Mouse (Mus musculus) thymus, postnatal 25 days (tissue): Measurements from ENCODE around the gene Ptgr1.
A peak's percentile ranks its signal among the peaks of the same experiment; 100 is the strongest.

Experiments
- DNase-seq: peaks from one replicate; pipeline ENCODE4 v3.0.0; 2022

Gene Ptgr1

DNA sequence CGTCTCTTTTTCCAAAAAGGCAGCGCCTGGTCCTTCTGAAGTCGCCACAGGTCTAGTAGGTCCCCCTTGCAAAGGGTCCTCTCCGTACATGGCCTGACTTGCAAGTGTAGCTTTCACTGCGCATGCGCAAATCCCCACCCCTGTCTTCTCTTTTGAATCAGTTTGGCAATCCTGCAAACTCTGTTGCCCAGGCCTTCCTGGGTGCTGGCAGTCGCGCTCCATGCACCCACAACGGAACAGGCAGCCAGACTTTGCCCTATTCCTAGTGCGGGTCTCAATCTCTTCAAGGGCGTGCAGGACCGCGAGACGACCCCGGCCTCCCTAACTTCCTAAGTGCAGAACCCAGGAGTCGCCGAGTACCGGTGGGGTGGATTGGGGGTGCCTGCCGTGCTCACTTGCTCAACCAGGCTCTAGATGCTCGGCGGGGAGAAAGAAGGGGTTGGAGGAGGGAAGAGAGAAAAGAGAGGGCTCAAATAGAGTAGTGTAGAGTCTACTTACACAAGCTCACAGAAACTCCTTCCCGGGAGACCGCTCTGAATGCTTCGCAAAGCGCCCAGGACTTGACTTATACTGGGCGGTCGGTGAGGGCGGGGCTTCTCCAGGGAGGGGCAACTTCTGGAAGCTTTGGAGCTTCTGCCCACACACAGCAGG is at the start of gene Ptgr1:
TSS of gene Ptgr1 (minus strand) at position 580 of the 651 bp plus-strand sequence.
- peak; percentile 88 for DNase-seq

DNA sequence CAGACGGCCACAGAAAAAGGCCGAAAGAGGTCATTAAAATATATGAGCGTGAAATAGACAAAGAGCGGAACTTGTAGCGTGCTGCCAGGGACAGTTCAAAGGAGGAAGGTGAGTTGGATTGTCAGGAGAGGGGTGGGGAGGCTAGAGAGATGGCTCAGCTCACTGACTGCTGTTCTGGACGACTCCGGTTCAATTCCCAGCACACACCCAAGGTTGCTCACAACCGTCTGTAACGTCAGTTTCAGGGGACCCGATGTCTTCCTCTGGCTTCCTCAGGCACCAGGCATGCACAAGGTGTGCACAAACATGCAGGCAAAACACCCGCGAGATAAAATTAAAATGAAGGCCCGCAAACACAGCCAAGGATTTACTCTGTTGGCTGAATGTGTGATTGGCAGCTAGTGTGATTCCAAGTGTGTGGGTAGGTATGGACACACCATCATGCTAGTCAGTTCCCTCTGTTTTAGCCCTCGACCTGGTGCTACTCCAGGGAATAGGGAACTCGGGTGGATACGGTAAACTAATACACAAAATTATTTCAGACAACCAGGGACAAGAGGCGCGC is 48.9 kb upstream of the Ptgr1 start:
- peak; percentile 17 for DNase-seq

DNA sequence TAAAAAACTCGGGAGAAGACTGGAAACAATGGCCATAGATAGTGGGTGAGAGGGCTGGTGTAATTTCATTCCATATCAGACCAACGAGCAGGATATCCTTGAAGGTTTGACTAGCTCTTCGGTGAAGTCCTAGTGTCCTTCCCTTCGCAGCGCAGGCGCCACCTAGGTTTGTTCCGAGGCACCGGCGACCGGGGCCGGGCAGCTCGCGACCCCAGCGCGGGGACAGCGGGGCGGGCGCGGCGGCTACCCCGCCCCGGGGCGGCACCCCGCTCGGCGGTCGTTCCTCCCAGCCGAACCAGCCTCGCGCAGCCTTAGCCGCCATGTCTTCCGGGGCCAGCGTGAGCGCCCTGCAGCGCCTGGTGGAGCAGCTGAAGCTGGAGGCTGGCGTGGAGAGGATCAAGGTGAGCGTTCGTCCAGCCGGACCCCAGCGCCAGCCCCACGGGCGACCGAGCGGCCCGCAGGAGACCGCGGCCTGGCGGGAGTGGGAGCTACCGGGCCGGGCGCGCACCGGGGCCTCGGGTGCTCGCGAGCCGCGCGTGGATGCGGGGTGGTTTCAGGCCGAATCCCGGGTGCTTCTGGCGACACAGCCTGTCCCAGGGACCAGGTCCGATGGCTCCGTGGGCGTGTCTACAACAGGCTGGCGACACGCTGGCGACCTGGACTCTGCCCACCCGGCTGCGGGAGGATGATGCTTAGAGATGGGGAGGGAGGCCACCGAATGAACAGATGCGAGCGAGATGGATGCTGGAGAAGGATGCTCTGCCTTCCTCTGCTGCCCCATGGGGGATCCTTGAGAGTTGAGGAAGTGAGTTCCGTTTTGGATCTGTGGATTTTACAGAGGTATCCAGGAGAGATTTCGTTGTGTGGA is 48.2 kb upstream of the Ptgr1 start, which contains the start of gene Gng10:
TSS of gene Gng10 (plus strand) at position 171 of the 868 bp plus-strand sequence.
- peak; percentile 73 for DNase-seq

DNA sequence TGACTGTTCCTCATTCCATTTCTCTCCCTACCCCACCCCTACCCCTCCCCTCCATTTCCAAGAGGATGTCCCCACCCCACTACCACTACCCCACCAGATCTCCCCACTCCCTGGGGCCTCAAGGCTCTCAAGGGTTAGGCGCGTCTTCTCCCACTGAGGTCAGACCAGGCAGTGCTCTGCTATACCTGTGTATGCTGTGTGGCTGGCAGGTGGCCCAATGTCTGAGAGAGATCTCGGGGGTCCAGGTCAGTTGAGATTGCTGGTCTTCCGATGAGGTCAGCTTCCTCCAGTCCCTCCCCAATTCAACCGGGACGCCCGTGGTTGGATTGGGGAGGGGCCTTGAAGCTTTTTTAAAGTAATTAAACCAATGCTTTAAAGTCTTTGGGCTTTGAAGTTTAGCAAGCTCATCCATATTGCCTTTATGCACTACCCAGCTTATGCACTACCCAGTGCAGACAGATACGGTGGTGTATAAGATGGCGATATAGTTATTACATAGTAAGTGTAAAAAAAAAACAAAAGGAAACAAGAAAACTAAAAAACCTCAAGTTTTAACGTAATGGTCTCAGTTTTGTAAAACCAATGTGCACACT is 47.5 kb upstream of the Ptgr1 start:
- no peak for DNase-seq

DNA sequence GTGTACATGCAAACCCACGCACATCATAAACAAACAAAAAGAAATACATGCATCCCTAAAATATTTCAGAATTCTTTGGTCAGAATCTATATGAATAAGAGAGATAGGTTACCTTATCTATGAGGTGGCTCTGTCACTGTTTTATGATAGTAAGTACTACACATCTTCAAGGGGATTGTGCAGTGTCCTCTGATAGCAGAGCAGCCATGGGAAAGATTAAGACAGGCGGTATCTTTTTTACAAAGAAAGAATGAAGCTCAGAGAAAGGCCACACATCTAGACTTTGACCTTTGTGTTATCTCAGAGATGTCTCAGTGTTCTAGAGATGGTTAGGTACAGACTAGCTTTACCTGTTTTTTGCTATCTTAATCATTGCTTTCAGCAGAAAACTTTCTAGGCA is 30.0 kb upstream of the Ptgr1 start:
- no peak for DNase-seq

DNA sequence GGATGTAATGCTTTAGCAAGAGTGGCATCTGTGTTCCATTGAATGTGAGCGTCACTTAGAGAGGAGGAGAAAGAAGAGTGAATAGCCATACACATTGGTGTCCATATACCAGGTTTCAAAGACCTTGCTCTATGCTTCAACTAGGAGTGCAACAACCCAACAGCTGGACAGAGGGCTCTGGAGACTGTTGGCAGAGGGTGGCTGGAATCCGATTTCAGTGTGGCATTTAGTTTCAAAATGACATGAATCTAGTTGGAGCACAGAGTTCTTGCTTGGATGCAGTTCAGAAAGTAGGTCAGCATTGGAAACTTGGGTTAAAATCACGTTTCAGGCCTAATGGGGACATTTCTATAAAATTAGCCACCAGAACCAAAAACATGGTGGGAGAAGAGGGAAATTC is 28.3 kb upstream of the Ptgr1 start:
- no peak for DNase-seq

DNA sequence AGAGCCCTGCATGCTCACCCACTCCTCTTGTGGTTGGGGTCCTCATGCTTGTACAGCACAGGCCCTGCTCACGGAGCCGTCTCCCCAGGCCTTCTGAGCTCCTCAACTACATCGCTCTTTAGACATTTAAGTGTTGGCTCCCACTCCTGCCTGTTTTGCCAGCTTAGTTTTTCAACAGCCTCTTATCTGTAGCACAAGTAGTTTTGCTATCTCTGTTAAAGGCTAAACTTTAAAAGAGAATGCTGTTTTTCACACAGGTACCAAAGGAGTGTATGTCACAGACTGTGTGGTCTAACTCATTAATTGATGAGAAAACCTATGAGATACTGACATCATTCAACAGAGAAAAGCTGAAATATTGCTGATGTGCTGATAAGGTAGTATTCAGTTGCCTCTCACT is 24.5 kb upstream of the Ptgr1 start:
- no peak for DNase-seq

DNA sequence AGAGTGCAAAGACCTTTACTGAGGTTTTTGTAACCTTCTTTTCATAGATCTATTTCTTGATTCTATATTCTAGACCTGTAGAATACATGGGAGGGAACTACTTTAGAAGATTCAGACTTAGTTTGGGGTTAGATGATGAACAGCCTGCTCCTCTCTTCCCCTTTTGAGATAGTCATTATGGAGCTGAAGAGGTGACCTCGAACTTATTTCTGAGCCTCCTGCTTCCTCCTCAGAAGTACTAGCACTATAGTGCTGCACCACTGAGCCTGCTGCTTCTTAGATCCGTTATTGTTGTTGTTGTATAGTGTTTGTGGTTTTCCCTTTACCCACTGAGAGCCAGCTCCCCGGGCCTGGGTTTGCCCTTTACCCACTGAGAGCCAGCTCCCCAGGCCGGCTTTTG is 22.8 kb upstream of the Ptgr1 start:
- DNase-seq = peak; percentile 34

DNA sequence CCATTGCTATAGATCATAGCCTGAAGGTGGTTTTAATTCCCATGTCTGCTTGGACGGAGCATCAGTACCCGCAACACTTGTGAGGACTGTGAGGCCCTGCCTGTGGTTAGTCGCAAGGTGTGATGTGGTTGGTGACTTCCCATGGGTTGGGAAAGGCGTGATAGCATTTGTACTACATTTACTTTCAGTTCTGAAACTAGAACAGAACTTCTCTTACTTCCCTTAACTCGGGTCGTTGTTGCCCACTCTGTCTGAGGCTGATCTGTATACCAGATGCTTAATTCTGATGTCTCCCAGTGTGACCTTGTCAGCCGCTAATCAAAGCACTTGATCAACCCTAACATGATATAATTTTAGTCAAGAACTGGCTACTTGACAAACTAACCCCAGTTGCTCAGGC is 22.3 kb upstream of the Ptgr1 start:
- peak; percentile 42 for DNase-seq

DNA sequence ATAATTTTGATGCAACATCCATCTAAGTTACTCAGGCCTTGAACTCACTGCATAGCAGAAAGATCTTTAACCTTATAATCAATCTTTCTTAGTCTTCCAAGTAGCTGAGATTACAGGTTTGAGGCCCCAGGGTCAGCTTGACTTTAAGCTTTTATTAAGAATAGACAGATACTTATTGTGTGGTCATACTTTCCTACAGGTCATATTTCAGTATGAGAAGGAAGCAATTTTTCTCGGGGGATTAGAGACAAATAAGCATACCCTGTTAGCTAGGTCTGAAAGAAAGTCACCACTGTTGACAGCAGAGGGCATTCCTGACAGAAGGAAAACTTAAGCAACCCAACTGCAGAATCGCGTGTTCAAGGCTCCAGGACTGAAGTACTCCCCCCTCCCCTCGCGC is 21.1 kb upstream of the Ptgr1 start:
- DNase-seq = no peak

DNA sequence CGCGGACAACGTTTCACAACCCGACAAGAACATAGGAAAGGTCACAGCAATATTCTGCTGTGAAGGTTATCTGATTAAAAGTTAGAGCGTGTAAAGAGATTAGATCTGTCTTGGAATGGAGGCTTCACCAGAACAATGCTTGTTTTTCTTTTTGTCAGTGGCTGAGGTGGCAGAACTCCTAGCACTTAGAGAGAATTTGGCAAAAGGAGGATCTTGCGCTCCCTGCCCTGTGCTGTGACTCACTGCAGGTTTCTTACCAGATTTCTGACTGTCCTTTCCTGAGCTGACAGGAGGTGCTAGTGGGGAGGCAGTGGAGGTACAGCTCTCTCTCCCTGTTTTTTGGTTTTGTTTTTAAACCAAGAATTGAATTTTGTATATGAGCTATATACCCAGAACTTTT is 20.1 kb upstream of the Ptgr1 start:
- DNase-seq = no peak

DNA sequence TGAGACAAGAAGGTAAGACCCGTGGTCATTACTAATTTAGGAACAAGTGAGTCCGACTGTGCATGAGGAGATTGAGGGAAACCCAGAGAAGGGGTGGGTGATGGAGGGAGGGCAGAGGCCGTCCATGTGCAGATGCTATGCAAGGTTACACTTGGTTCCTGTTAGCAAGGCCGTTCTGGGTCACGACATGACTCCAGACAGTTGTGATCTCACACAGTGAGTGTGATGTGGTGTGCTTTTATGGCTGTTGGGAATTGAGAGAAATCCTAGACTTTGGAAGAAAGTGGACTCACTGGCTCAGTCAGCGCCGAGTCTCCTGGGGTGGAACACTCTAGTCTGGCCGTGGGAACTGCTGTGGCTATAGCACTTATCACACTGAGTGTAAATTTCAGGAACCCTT is 19.3 kb upstream of the Ptgr1 start:
- no peak for DNase-seq

DNA sequence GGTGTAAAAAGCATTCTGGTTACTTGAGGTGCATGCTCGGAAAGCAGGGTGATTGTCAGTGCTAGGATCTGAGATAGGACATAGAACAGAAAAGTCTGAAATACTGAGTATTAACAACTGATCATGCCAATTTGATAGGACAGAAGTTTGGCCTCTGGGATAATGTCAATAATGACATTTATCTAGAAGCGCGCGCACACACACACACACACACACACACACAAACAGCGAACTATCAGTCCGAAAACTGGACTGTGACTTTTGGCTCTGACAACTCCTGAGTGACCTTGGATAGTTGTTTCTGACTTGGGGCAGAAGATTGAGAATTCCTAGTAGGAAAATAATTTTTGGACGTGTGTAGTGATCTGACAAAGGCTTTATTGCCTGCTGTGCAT is 16.9 kb upstream of the Ptgr1 start:
- DNase-seq = no peak

DNA sequence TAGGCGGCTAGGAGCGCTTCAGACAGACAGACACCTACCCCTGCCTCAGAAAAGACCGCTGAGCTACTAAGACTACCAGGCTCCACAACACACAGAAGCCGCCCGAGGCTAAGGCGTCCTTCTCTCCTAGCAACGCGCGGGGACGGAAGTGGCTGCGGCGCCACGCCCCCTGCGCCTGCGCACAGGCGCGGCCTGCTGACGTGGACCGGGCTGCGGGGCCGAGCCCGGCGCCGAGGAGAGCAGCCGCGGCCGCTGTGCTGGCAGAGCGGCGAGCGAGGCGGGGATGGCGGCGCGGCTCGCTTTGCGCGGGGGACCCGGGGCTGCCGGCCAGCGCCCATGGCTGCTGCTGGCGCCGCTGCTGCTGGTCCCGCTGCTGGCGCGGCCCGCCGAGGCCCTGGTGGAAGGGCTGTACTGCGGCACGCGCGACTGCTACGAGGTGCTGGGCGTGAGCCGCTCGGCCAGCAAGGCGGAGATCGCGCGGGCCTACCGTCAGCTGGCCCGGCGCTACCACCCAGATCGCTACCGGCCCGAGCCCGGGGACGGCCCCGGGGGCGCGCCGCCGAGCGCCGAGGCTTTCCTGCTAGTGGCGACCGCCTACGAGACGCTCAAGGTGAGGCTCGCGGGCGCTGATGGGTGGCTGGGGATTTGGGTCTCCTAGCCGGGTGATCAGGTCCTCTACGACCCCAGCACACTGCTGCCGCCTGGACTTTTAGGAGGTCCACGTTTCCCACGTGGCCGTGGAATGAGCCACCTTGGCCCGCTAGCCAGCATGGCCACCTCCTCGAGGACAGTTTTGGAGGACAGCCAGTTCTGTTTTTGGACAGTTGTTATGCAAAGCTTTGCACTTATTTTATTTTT is 16.3 kb upstream of the Ptgr1 start, which contains the start of gene Gm20503:
TSS of gene Gm20503 (plus strand) at position 263 of the 858 bp plus-strand sequence.
- DNase-seq = peak; percentile 93

DNA sequence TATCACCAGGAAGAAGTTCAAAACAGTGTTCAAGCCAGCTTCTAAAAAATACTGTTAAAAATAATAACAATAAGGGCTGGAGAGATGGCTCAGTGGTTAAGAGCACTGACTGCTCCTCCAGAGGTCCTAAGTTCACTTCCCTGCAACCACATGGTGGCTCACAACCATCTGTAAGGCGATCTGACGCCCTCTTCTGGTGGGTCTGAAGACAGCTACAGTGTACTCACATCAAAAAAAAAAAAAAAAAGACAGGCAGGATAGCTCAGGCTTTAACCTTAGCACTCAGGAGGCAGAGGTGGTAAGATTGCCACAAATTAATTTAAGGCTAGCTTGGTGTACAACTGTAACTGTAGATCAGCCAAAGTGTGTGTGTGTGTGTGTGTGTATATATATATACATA is 13.7 kb upstream of the Ptgr1 start:
- DNase-seq = peak; percentile 64

DNA sequence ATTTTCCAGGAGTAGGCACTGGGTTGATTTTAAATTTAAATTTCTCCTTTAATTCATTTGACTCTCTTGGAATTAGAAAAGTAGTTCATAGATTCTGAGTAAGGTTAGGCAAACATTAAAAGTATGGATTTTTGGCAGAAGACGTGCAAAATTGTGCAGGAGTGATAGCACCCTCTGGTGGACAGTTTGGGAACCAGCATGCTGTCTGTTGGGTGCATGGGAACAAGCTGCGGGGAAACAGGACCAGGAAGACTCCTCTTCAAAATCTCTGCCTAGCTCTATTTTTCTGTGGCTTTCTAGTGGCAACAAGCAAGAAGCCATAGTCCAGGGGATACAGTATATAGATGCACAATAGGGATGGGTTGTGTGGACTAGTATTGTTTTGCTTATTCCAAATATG is 12.8 kb upstream of the Ptgr1 start:
- DNase-seq = peak; percentile 75

DNA sequence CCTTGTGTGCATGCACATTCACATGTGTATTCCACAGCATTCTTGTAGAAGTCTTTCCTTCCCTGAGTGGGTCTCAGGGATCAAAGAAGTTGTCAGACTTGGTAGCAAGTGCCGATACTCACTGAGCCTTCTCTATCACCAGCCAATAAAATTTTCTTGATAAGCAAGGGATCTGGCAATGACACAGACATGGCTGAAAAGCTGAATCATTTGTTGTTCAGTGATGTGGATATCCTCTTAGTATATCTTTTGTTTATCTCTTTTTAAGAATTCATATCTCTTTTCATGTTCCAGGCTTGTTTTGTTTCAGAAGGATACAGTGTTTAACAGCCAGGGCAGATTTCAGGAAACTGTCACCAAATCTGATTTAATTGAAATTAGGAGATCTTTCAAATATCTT is 11.8 kb upstream of the Ptgr1 start:
- no peak for DNase-seq

DNA sequence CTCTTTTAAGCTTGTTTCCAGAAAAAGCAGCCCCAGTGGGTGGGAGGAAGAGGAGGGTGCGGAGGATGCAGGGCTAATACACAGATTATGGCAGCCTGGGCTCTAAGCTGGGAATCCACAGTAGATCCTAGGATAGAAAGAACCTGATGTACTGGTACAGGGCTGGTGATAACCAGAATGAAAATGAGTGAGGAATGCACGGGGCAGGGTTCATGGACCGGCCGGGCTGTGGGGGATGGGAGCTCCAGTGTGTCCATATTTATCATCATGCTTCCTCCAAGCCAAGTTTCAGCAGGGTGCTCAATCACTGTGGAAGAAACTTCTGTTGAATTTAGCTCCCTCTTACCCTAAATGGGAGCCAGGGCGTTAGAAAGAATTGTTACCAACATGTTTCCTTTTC is 10.2 kb upstream of the Ptgr1 start:
- no peak for DNase-seq

DNA sequence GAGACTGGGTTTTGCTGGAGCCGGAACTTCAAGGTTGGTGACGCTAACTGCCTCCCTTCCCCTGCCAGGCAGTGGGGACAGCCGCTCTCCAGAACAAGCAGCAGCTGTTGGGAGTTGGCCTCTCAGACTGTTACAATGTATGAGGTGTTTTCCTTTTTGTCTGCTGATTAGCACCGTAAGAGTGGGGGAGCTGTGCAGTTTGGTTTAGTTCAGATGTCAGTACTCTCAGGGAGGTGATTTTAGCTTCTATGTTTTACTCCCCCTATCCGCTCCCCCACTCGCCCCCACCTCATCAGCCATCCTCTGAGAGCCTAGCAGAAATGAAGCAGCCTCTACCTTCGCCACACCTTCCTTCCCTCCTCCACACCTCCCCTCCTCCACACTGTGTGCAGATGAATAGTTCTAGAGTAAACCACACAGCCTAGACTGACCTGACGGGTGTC is 8.4 kb upstream of the Ptgr1 start:
- no peak for DNase-seq

DNA sequence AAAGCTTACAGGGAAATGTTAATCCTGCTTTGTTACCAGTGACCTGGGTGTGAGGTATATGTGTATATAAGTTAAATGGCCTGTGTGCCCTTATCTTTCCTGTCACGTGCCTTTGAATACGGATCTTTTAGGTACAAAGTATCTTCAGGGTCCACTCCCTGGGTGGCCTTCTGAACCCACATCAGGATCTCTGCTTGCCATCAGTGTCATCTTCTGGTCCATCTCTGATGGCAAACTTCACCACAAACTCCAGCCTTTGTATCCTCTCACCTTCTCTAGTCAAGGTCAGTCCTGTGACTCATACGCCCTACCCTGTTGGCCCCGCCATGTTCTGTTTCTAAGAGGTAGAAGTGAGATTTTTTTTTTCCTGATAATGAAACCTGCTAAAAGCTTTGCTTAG is 7.8 kb upstream of the Ptgr1 start, which contains the start of gene Dnajc25:
TSS of gene Dnajc25 (plus strand) at position 301 of the 400 bp plus-strand sequence.
- DNase-seq = no peak

DNA sequence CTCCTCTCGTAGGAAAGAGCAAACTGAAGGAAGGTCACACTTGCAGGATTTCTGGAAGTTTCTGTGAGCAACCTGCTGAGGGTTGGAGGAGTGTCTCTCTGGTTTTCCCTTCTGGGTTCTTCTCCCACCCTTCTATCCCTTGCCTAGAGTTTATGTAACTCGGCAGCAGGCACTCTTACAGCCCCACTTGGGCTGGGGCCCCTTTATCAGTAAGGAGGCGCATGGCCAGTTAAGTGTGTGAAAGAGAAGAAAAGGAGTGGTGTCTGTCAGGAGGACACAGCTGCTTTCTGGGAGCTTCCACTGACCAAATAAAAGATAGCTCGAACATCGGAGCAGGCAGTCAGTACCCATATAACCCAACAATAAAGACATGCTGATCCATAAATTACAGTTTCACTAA is 5.3 kb upstream of the Ptgr1 start:
- no peak for DNase-seq
